Comparison of ENCODE assay signal across 7 mouse cellular contexts in the genomic region with DNA sequence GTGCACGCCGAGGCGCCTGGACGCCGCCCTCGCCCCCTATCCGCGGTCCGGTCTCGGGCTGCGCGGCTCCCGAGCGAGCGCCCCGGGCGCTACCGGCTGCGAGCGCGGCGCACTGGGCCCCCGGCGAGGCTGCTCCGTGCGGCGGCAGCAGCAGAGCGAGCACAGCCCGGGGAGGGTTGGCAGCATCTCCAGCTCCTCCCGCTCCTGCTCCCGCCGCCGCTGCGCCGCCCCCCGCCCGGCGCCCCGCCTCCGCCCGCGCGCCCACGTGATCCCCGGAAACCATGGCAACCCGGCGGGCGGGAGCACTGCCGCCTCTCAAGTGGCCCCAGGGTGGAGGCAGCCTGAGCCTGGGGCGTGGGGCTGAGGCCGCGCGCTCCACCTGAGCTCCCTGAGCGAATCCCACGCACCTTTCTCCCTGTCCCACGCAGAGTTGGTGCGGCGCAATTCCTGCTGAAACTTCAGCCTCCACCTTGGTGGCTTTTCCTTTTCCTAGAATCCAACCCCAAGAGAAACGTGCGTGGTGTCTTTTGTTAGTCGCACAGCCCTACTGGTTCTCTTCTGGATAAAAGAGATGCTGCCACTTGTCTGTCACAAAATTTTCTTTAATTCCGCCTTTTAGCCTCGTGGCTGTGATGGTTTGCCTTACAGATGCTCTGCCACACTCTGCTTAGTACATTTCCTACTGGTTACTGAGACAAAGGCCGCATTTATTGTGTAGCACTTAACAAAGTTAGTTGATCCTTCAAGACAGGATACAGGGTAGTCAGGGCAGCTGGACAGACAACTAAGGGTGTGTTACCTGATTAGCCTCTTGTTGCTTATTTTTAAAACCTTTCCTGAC. TPM values are rescaled to one million over a fixed set of nuclear protein-coding genes. Genes with fewer than 3 reads are reported as not detected.
A peak's percentile ranks its signal among the peaks of the same experiment; 100 is the strongest.
DNase-seq lines count a peak whose midpoint lies in the region; ATAC-seq lines count a peak whose summit lies in the region.

TSS of gene Prkar2b (minus strand) at position 207 of the 841 bp plus-strand sequence.

- peak within 1 kb of the TSS; percentile 96 for H3K27ac ChIP-seq in embryonic facial prominence, embryonic 11.5 days (replicated peaks; ENCODE audit: low read depth, low read length)
- H3K27ac ChIP-seq in limb, embryonic 11.5 days (replicated peaks; ENCODE audit: low read depth, low read length): peak within 1 kb of the TSS; percentile 89
- H3K27ac ChIP-seq in midbrain, embryonic 14.5 days (replicated peaks; ENCODE audit: low read depth, low read length): peak within 1 kb of the TSS; percentile 99

- H3K36me3 ChIP-seq in embryonic facial prominence, embryonic 11.5 days (replicated peaks; ENCODE audit: control insufficient read depth, insufficient read depth, low read depth, low read length): no peaks in the 10 kb centered on the region
- H3K36me3 ChIP-seq in limb, embryonic 11.5 days (ENCODE audit: control insufficient read depth, insufficient read depth, low read length): no peaks in the 10 kb centered on the region
- no peaks in the 10 kb centered on the region for H3K36me3 ChIP-seq in midbrain, embryonic 14.5 days (ENCODE audit: control insufficient read depth, insufficient read depth, low read length)

- H3K4me2 ChIP-seq in embryonic facial prominence, embryonic 11.5 days (ENCODE audit: low read depth, low read length): peak within 1 kb of the TSS; percentile 86
- H3K4me2 ChIP-seq in limb, embryonic 11.5 days (ENCODE audit: low read depth, severe bottlenecking): peak within 1 kb of the TSS; percentile 72
- H3K4me2 ChIP-seq in midbrain, embryonic 14.5 days (ENCODE audit: low read length): peak within 1 kb of the TSS; percentile 63

- no peaks in the 10 kb centered on the region for H3K4me1 ChIP-seq in embryonic facial prominence, embryonic 11.5 days (ENCODE audit: control insufficient read depth, insufficient read depth, low read length)
- no peaks in the 10 kb centered on the region for H3K4me1 ChIP-seq in limb, embryonic 11.5 days (ENCODE audit: control insufficient read depth, insufficient read depth, low read length)
- H3K4me1 ChIP-seq in midbrain, embryonic 14.5 days (ENCODE audit: control insufficient read depth, insufficient read depth, low read length): peaks cover 24% of the 10 kb centered on the region

- H3K9ac ChIP-seq in embryonic facial prominence, embryonic 11.5 days (replicated peaks; ENCODE audit: low read length): peak within 1 kb of the TSS; percentile 85
- H3K9ac ChIP-seq in limb, embryonic 11.5 days (ENCODE audit: low read length): peak within 1 kb of the TSS; percentile 87
- peak within 1 kb of the TSS; percentile 99 for H3K9ac ChIP-seq in midbrain, embryonic 14.5 days (replicated peaks; ENCODE audit: low read length)

- H3K27me3 ChIP-seq in embryonic facial prominence, embryonic 11.5 days (ENCODE audit: control insufficient read depth, insufficient read depth, low read length): no peaks in the 10 kb centered on the region
- no peaks in the 10 kb centered on the region for H3K27me3 ChIP-seq in limb, embryonic 11.5 days (ENCODE audit: control insufficient read depth, insufficient read depth, low read length)
- H3K27me3 ChIP-seq in midbrain, embryonic 14.5 days (ENCODE audit: control insufficient read depth, insufficient read depth, low read length): no peaks in the 10 kb centered on the region

- H3K9me3 ChIP-seq in embryonic facial prominence, embryonic 11.5 days (replicated peaks; ENCODE audit: control insufficient read depth, low read length): no peaks in the 10 kb centered on the region
- no peaks in the 10 kb centered on the region for H3K9me3 ChIP-seq in limb, embryonic 11.5 days (ENCODE audit: control insufficient read depth, low read length)
- H3K9me3 ChIP-seq in midbrain, embryonic 14.5 days (ENCODE audit: control insufficient read depth, low read length): no peaks in the 10 kb centered on the region

- peak; percentile 96 for ATAC-seq in embryonic facial prominence, embryonic 11.5 days (replicated peaks; ENCODE audit: insufficient number of reproducible peaks, low FRiP score, low TSS enrichment, low read depth)
- peak; percentile 96 for ATAC-seq in limb, embryonic 11.5 days (ENCODE audit: insufficient number of reproducible peaks, low FRiP score, low TSS enrichment, low read depth)
- peak; percentile 95 for ATAC-seq in midbrain, embryonic 14.5 days (ENCODE audit: low FRiP score, low TSS enrichment)

- DNase-seq in adrenal gland, postnatal 14 days: peak; percentile 97
- DNase-seq in embryonic facial prominence, embryonic 11.5 days (ENCODE audit: low spot score): peak; percentile 93
- peak; percentile 99 for DNase-seq in heart, adult 11 months
- DNase-seq in kidney, adult 18-20 months: peak; percentile 86
- DNase-seq in limb, embryonic 11.5 days (ENCODE audit: low spot score): peak; percentile 96
- DNase-seq in midbrain, embryonic 14.5 days: peak; percentile 97
- DNase-seq in spleen, adult 18-20 months: peak; percentile 84 to 91

- WGBS in embryonic facial prominence, embryonic 11.5 days: under 1% methylated on average over 54 of the region's 64 CpGs
- WGBS in limb, embryonic 11.5 days: under 1% methylated on average over 43 of the region's 64 CpGs
- WGBS in midbrain, embryonic 14.5 days: under 1% methylated on average over 59 of the region's 64 CpGs

- peak within 1 kb of the TSS; percentile 79 for H3K4me3 ChIP-seq in embryonic facial prominence, embryonic 11.5 days (ENCODE audit: low read depth, low read length)
- peak within 1 kb of the TSS; percentile 84 for H3K4me3 ChIP-seq in limb, embryonic 11.5 days (ENCODE audit: low read depth, low read length)
- H3K4me3 ChIP-seq in midbrain, embryonic 14.5 days (replicated peaks; ENCODE audit: low read depth, low read length): peak within 1 kb of the TSS; percentile 56

RNA-seq across cellular contexts. Expression of gene Prkar2b, which starts in this region (rescaled TPM):
- total RNA-seq in adrenal gland, postnatal 14 days (2021): 530 and 583 TPM in 2 replicates
- 59.4 and 65.4 TPM in 2 replicates for polyA plus RNA-seq in embryonic facial prominence, embryonic 11.5 days (2014; fragmentation: Nextera tagmentation; extraction: Ambion mirVana)
- polyA plus RNA-seq in limb, embryonic 11.5 days (2014; fragmentation: Nextera tagmentation; extraction: Ambion mirVana): 30.4 and 31.6 TPM in 2 replicates
- 151 and 188 TPM in 2 replicates for polyA plus RNA-seq in midbrain, embryonic 14.5 days (2014; fragmentation: Nextera tagmentation; extraction: Ambion mirVana)

Comparison
In these comparisons a context has a peak if more than half of its experiments do, and no peak if none do; other contexts are left out.
1. Peak in every context shown above with its lines: DNase-seq, ATAC-seq, H3K4me3 ChIP-seq and H3K27ac ChIP-seq.